Mouse (Mus musculus): ENCODE data around the gene Carnmt1. TPM values are rescaled to one million over a fixed set of nuclear protein-coding genes. Genes with fewer than 3 reads are reported as not detected.

The Carnmt1 gene
- polyA plus RNA-seq, 1 experiment from 2014 or later = 30.9 TPM

DNA sequence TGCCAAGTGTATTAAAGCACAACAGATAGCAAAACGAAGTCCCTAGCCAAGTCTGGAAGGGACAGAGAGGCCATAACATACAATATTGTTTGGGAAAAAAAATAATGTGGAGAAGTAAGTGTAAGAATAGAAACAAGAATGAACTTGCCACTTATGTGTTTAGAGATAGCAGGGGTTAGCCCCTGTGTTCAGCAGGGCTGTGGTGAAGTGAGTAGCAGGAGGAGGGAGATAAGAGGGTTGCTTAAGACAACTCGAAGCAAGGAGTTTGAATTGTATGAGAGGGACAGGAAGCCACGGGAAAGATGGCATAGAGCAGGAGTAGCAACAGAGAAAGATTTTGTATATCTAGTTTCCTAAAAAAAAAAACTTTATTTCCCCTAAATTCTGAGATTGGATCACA is 21.6 kb downstream of the Carnmt1 start:
- Histone ChIP-seq H3K36me3 (ENCODE audit: control insufficient read depth, insufficient read depth, low read length) (peaks cover 21% of the 10 kb centered on the region), H3K4me1 (ENCODE audit: control insufficient read depth in 2 of 2, insufficient read depth in 2 of 2, low read length in 2 of 2) (no peaks in the 10 kb centered on the region), H3K9me3 (ENCODE audit: control insufficient read depth, low read length) (no peaks in the 10 kb centered on the region), H3K27me3 (ENCODE audit: control insufficient read depth, insufficient read depth, low read length) (no peaks in the 10 kb centered on the region), H3K4me3 (ENCODE audit: control insufficient read depth in 1 of 2, insufficient read depth in 1 of 2, low read depth in 1 of 2, low read length in 2 of 2) (no peak overlapping the region), H3K4me2 (ENCODE audit: low read length) (no peak overlapping the region), H3K9ac (ENCODE audit: low read length) (no peak overlapping the region), H3K27ac (replicated peaks in 1 of 2; ENCODE audit: control insufficient read depth in 1 of 2, insufficient read depth in 1 of 2, low read depth in 2 of 2, low read length in 2 of 2) (no peak overlapping the region)
- ATAC-seq (ENCODE audit: insufficient number of reproducible peaks, insufficient read depth, low FRiP score, low read depth) = no peak
- 20% methylated on average over 3 of the region's 3 CpGs for WGBS

DNA sequence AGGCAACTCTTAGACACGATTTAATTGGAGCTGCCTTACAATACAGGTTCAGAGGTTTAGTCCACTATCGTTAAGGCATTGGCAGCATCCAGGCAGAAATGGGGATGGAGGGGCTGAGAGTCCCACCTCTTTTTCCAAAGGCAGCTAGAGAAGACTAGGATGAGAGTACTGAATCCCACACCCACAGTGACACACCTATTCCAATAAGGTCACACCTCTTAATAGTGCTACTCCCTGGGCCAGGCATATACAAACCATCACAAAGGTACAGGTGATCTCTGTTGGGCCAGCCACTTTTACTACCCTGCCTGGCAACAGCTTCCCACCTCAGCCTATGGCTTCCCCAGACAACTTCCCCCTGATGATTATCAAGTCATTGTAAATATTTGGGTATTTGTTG is 22.2 kb downstream of the Carnmt1 start:
- Histone ChIP-seq H3K27me3 (ENCODE audit: control insufficient read depth, insufficient read depth, low read length) (no peaks in the 10 kb centered on the region), H3K4me1 (ENCODE audit: control insufficient read depth in 2 of 2, insufficient read depth in 2 of 2, low read length in 2 of 2) (no peaks in the 10 kb centered on the region), H3K9ac (ENCODE audit: low read length) (no peak overlapping the region), H3K4me3 (ENCODE audit: control insufficient read depth in 1 of 2, insufficient read depth in 1 of 2, low read depth in 1 of 2, low read length in 2 of 2) (no peak overlapping the region), H3K27ac (replicated peaks in 1 of 2; ENCODE audit: control insufficient read depth in 1 of 2, insufficient read depth in 1 of 2, low read depth in 2 of 2, low read length in 2 of 2) (no peak overlapping the region), H3K36me3 (ENCODE audit: control insufficient read depth, insufficient read depth, low read length) (peaks cover 21% of the 10 kb centered on the region), H3K9me3 (ENCODE audit: control insufficient read depth, low read length) (no peaks in the 10 kb centered on the region), H3K4me2 (ENCODE audit: low read length) (no peak overlapping the region)
- 87% methylated on average over 2 of the region's 2 CpGs for WGBS
- ATAC-seq (ENCODE audit: insufficient number of reproducible peaks, insufficient read depth, low FRiP score, low read depth) = no peak

DNA sequence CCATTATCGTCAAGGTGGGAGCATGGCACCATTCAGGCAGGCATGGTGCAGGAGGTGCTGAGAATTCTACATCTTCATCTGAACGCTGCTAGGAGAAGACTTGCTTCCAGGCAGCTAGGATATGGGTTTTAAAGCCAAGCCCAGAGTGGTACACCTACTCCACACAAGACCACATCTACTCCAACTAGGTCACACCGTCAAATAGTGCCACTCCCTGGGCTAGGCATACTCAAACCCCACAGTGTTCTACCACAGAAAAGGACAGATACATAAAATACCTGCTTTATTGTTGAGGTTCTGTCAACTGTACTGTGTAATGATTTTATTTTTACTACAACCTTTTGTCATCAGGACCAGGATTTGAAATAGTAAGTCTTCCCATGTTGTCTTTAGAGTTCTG is 24.6 kb downstream of the Carnmt1 start:
- no peak overlapping the region for H3K4me2 ChIP-seq (ENCODE audit: low read length)
- H3K36me3 ChIP-seq (ENCODE audit: control insufficient read depth, insufficient read depth, low read length) = peaks cover 27% of the 10 kb centered on the region
- H3K27ac ChIP-seq (replicated peaks in 1 of 2; ENCODE audit: control insufficient read depth in 1 of 2, insufficient read depth in 1 of 2, low read depth in 2 of 2, low read length in 2 of 2) = no peak overlapping the region
- WGBS = 90% methylated on average over 3 of the region's 3 CpGs
- H3K9me3 ChIP-seq (ENCODE audit: control insufficient read depth, low read length) = no peaks in the 10 kb centered on the region
- H3K4me1 ChIP-seq (ENCODE audit: control insufficient read depth in 2 of 2, insufficient read depth in 2 of 2, low read length in 2 of 2) = no peaks in the 10 kb centered on the region
- H3K27me3 ChIP-seq (ENCODE audit: control insufficient read depth, insufficient read depth, low read length) = no peaks in the 10 kb centered on the region
- no peak overlapping the region for H3K9ac ChIP-seq (ENCODE audit: low read length)
- ATAC-seq (ENCODE audit: insufficient number of reproducible peaks, insufficient read depth, low FRiP score, low read depth) = no peak
- no peak overlapping the region for H3K4me3 ChIP-seq (ENCODE audit: control insufficient read depth in 1 of 2, insufficient read depth in 1 of 2, low read depth in 1 of 2, low read length in 2 of 2)

DNA sequence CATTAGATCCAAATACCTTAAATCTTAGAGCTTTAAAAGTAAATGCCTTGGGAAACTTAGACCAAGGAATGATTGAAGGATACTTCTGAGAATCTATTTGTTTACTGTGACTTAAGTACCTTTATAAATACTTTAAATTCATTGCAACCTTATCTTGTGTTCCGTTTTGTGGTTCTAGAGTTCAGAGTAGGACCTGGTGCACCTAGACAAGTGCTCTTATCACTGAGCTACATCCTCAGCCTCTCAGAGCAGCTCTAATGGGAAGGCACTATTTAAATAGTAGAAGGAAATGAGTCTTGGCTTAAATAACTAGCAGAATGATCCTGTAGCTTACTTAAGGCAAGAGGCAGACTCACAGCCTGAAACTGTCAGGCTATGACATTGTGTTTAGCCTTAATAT is 25.0 kb downstream of the Carnmt1 start:
- Histone ChIP-seq H3K9me3 (ENCODE audit: control insufficient read depth, low read length) (no peaks in the 10 kb centered on the region), H3K27ac (replicated peaks in 1 of 2; ENCODE audit: control insufficient read depth in 1 of 2, insufficient read depth in 1 of 2, low read depth in 2 of 2, low read length in 2 of 2) (no peak overlapping the region), H3K4me1 (ENCODE audit: control insufficient read depth in 2 of 2, insufficient read depth in 2 of 2, low read length in 2 of 2) (no peaks in the 10 kb centered on the region), H3K36me3 (ENCODE audit: control insufficient read depth, insufficient read depth, low read length) (peaks cover 27% of the 10 kb centered on the region), H3K4me2 (ENCODE audit: low read length) (no peak overlapping the region), H3K27me3 (ENCODE audit: control insufficient read depth, insufficient read depth, low read length) (no peaks in the 10 kb centered on the region), H3K9ac (ENCODE audit: low read length) (no peak overlapping the region), H3K4me3 (ENCODE audit: control insufficient read depth in 1 of 2, insufficient read depth in 1 of 2, low read depth in 1 of 2, low read length in 2 of 2) (no peak overlapping the region)
- no peak for ATAC-seq (ENCODE audit: insufficient number of reproducible peaks, insufficient read depth, low FRiP score, low read depth)
- 51% methylated on average over 1 of the region's 1 CpGs for WGBS

DNA sequence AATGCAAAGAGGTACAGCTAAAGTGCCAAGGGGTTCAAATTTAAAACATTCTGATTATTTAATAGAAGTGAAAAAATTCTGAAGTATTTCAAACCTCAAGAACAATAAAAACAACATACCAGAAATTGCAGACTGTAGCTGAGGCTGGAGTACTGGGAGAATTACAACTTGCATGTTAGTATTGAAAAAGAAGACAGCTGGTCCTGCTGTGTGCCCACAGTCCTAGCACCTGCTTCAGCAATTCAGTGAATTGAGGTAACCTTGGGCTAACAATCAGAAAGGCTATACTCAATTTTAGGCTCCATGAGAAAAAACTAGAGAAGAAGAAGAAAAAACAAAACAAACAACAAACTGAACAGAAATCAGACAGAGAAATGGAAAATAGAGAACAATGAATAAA is 37.5 kb downstream of the Carnmt1 start:
- Histone ChIP-seq H3K27me3 (ENCODE audit: control insufficient read depth, insufficient read depth, low read length) (no peaks in the 10 kb centered on the region), H3K27ac (replicated peaks in 1 of 2; ENCODE audit: control insufficient read depth in 1 of 2, insufficient read depth in 1 of 2, low read depth in 2 of 2, low read length in 2 of 2) (no peak overlapping the region), H3K9ac (ENCODE audit: low read length) (no peak overlapping the region), H3K4me3 (ENCODE audit: control insufficient read depth in 1 of 2, insufficient read depth in 1 of 2, low read depth in 1 of 2, low read length in 2 of 2) (no peak overlapping the region), H3K36me3 (ENCODE audit: control insufficient read depth, insufficient read depth, low read length) (0 out of 2 replicates have a peak, but pooled peaks cover 7% of the 10 kb centered on the region), H3K4me2 (ENCODE audit: low read length) (no peak overlapping the region), H3K9me3 (ENCODE audit: control insufficient read depth, low read length) (no peaks in the 10 kb centered on the region), H3K4me1 (ENCODE audit: control insufficient read depth in 2 of 2, insufficient read depth in 2 of 2, low read length in 2 of 2) (no peaks in the 10 kb centered on the region)
- ATAC-seq (ENCODE audit: insufficient number of reproducible peaks, insufficient read depth, low FRiP score, low read depth) = no peak

DNA sequence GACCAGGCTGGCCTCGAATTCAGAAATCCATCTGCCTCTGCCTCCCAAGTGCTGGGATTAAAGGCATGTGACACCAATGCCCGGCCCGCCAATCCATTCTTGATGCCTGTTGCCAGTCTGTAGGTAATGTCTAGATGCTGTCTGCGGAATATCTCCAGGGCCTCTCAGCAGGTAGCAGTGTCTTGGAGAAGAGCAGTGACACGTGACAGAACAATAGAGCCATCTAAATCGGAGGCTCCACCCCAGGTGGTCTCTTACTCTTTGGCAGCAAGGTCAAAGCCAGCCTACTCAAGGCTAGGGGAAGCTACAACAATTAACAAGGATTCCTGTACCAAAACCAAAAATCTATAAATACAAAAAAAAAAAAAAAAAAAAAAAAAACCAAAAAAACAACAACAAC is 40.3 kb downstream of the Carnmt1 start:
- H3K36me3 ChIP-seq (ENCODE audit: control insufficient read depth, insufficient read depth, low read length) = 0 out of 2 replicates have a peak, but pooled peaks cover 7% of the 10 kb centered on the region
- H3K27me3 ChIP-seq (ENCODE audit: control insufficient read depth, insufficient read depth, low read length) = no peaks in the 10 kb centered on the region
- H3K4me3 ChIP-seq (ENCODE audit: control insufficient read depth in 1 of 2, insufficient read depth in 1 of 2, low read depth in 1 of 2, low read length in 2 of 2) = no peak overlapping the region
- H3K4me1 ChIP-seq (ENCODE audit: control insufficient read depth in 2 of 2, insufficient read depth in 2 of 2, low read length in 2 of 2) = peaks cover 7 to 18% of the 10 kb centered on the region in 2 experiments
- no peaks in the 10 kb centered on the region for H3K9me3 ChIP-seq (ENCODE audit: control insufficient read depth, low read length)
- 71% methylated on average over 6 of the region's 6 CpGs for WGBS
- H3K27ac ChIP-seq (replicated peaks in 1 of 2; ENCODE audit: control insufficient read depth in 1 of 2, insufficient read depth in 1 of 2, low read depth in 2 of 2, low read length in 2 of 2) = no peak overlapping the region
- no peak overlapping the region for H3K4me2 ChIP-seq (ENCODE audit: low read length)
- no peak overlapping the region for H3K9ac ChIP-seq (ENCODE audit: low read length)
- no peak for ATAC-seq (ENCODE audit: insufficient number of reproducible peaks, insufficient read depth, low FRiP score, low read depth)

DNA sequence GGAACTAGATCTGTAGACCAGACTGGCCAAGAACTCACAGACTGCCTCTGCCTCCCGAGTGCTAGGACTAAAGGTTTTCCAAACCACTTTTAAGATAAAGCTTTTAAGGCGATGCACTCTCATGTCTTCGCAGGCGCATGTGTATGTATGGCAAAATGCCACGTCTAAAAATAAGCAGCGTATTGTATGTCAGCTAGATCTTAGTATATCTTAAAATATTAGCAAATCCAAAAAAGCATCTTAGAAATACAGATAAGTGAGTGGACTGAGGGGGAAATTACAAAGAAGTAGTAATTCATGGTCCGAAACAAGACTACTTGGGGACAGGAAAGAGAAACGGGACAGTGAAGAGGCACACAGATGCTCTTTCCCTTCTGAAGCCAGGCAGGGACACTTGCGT is 41.0 kb downstream of the Carnmt1 start:
- Histone ChIP-seq H3K9ac (ENCODE audit: low read length) (no peak overlapping the region), H3K4me1 (ENCODE audit: control insufficient read depth in 2 of 2, insufficient read depth in 2 of 2, low read length in 2 of 2) (peaks cover 7 to 18% of the 10 kb centered on the region in 2 experiments), H3K9me3 (ENCODE audit: control insufficient read depth, low read length) (no peaks in the 10 kb centered on the region), H3K27ac (replicated peaks in 1 of 2; ENCODE audit: control insufficient read depth in 1 of 2, insufficient read depth in 1 of 2, low read depth in 2 of 2, low read length in 2 of 2) (no peak overlapping the region), H3K4me2 (ENCODE audit: low read length) (no peak overlapping the region), H3K4me3 (ENCODE audit: control insufficient read depth in 1 of 2, insufficient read depth in 1 of 2, low read depth in 1 of 2, low read length in 2 of 2) (no peak overlapping the region), H3K27me3 (ENCODE audit: control insufficient read depth, insufficient read depth, low read length) (no peaks in the 10 kb centered on the region), H3K36me3 (ENCODE audit: control insufficient read depth, insufficient read depth, low read length) (0 out of 2 replicates have a peak, but pooled peaks cover 7% of the 10 kb centered on the region)
- WGBS = 76% methylated on average over 9 of the region's 9 CpGs
- no peak for ATAC-seq (ENCODE audit: insufficient number of reproducible peaks, insufficient read depth, low FRiP score, low read depth)

DNA sequence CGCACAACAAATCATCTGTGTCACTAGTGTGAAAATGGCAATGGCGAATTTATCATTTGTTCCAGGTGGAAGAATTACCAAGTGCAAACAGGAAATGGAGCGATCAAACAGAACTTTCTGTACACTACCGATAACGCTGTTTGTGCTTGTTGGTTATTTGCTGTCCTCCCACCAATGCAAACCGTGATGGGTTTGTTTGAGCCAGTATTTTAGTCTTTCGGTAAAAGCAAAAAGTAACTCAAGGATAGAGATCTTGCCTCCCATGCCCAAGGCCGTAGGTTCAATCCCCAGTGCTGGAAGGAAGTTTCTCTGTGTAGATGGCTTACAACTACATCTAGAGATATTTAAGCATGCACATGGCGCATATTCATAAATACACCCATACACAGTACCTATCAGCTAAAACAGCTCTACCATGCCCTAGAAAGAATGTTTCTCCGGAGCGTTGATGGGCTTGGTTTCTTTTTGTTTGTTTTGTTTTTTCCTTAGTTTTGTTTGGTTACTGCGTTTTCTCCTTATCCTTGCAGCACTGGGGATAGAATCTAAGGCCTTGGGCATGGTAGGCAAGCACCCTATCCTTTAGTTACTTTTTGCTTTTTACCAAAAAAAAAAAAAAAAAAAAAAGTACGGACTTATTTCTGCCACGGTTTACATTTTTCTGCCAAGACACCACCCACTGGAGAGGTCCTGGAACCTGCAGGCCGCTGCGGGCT is 41.7 kb downstream of the Carnmt1 start:
- H3K36me3 ChIP-seq (ENCODE audit: control insufficient read depth, insufficient read depth, low read length) = 0 out of 2 replicates have a peak, but pooled peaks cover 4% of the 10 kb centered on the region
- no peaks in the 10 kb centered on the region for H3K9me3 ChIP-seq (ENCODE audit: control insufficient read depth, low read length)
- H3K27me3 ChIP-seq (ENCODE audit: control insufficient read depth, insufficient read depth, low read length) = no peaks in the 10 kb centered on the region
- no peak for ATAC-seq (ENCODE audit: insufficient number of reproducible peaks, insufficient read depth, low FRiP score, low read depth)
- 57% methylated on average over 16 of the region's 16 CpGs for WGBS
- peak overlapping the region; percentile 68 to 98 for H3K4me3 ChIP-seq (ENCODE audit: control insufficient read depth in 1 of 2, insufficient read depth in 1 of 2, low read depth in 1 of 2, low read length in 2 of 2)
- peaks cover 11 to 21% of the 10 kb centered on the region in 2 experiments for H3K4me1 ChIP-seq (ENCODE audit: control insufficient read depth in 2 of 2, insufficient read depth in 2 of 2, low read length in 2 of 2)
- H3K9ac ChIP-seq (ENCODE audit: low read length) = peak overlapping the region; percentile 82
- H3K4me2 ChIP-seq (ENCODE audit: low read length) = peak overlapping the region; percentile 85
- H3K27ac ChIP-seq (replicated peaks in 1 of 2; ENCODE audit: control insufficient read depth in 1 of 2, insufficient read depth in 1 of 2, low read depth in 2 of 2, low read length in 2 of 2) = peak overlapping the region; percentile 97 to 99
